Mouse (Mus musculus) cortical plate, adult 2 months (tissue): Measurements from ENCODE around the gene Amdhd2.

Source experiments
- CTCF ChIP-seq: fragments of 200-500 bp; IDR thresholded peaks from 2 replicates; pipeline ENCODE4 v1.5.1; 2011; ENCODE audit warnings: mild to moderate bottlenecking, control low read depth, low read length; ENCODE audit not compliant: insufficient read depth; ENCODE audit errors: extremely low read depth
- POLR2A ChIP-seq: fragments of 200-500 bp; IDR thresholded peaks from 2 replicates; pipeline ENCODE4 v1.6.1; 2011; ENCODE audit warnings: mild to moderate bottlenecking, low read length, control low read depth; ENCODE audit not compliant: insufficient read depth; ENCODE audit errors: extremely low read depth

DNA sequence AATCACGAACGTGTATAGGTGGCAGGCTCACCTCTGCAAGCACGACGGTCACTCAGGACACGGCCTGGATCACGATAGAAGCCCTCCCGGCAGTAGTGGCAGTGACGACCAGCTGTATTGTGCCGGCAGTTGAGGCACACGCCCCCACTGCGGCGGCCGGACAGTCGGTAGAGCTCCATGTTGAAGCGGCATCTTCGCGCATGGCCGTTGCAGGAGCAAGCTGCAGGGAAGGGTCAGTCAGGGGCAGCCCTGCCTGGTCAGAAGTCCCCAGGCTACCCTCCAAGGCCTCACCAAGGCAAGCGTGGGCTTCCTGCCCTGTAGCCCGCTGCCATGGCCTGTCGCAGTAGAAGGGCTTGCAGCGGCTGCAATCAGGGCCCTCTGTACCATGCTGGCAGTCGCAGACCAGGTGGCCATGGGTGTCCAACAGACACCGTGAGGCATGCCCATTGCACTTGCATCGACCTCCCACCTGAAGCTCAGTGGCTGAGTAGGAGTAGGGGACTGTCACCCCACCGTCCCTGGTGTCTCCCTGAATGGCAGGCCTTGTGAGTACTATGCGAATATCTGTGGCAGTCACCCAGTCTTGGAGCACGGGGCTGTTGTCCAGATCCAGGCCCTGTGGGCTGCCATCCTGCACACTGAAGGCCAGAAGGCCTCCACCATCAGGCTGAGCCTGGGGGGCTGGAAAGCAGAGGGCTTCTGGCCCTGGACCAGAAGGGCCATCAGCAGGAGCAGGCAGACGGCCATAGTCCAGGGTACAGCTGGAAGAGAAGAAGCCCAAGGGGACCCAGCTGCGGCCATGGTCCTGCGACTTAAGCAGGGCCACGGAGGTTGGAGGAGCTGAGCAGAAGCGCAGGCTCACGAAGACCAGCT is 44.4 kb upstream of the Amdhd2 start:
- TF ChIP-seq POLR2A (no peak), CTCF (no peak)
